Mouse (Mus musculus) intestine, embryonic 14.5 days (tissue): ENCODE measurements around the gene Wdr82. TPM values are rescaled to one million over a fixed set of nuclear protein-coding genes. Genes with fewer than 3 reads are reported as not detected.

Source experiments
- ATAC-seq: fragments of 200-750 bp; cut with Nextera tagmentation; replicated peaks from 2 replicates; pipeline ENCODE4 v1.8.0; 2017; ENCODE audit warnings: low read depth, moderate number of reproducible peaks, moderate TSS enrichment, moderate library complexity; ENCODE audit not compliant: low FRiP score, low TSS enrichment
- DNase-seq: peaks from one replicate; pipeline ENCODE4 v3.0.0-alpha.2; 2018; ENCODE audit warnings: low spot score
- H3K27ac ChIP-seq: fragments of 300-500 bp; sonication (generic); 2 replicates; pipeline ENCODE4 v1.5.1; 2014; ENCODE audit warnings: low read depth, mild to moderate bottlenecking, control low read depth
- H3K27me3 ChIP-seq: fragments of 300-500 bp; sonication (generic); replicated peaks from 2 replicates; pipeline ENCODE4 v1.6.1; 2014; ENCODE audit warnings: low read length, control low read depth; ENCODE audit not compliant: control insufficient read depth, insufficient read depth
- H3K36me3 ChIP-seq: fragments of 300-500 bp; sonication (generic); 2 replicates; pipeline ENCODE4 v1.6.1; 2014; ENCODE audit warnings: low read length, control low read depth; ENCODE audit not compliant: control insufficient read depth, insufficient read depth
- H3K4me1 ChIP-seq: fragments of 300-500 bp; sonication (generic); replicated peaks from 2 replicates; pipeline ENCODE4 v1.6.1; 2014; ENCODE audit warnings: low read length, control low read depth, mixed read lengths; ENCODE audit not compliant: control insufficient read depth, insufficient read depth
- H3K4me2 ChIP-seq: fragments of 300-500 bp; sonication (generic); 2 replicates; pipeline ENCODE4 v1.6.1; 2014; ENCODE audit warnings: low read length
- H3K4me3 ChIP-seq: fragments of 300-500 bp; sonication (generic); 2 replicates; pipeline ENCODE4 v1.5.1; 2014; ENCODE audit warnings: low read depth, low read length, control low read depth, mixed read lengths
- H3K9ac ChIP-seq: fragments of 300-500 bp; sonication (generic); 2 replicates; pipeline ENCODE4 v1.6.1; 2014; ENCODE audit warnings: mild to moderate bottlenecking, low read length
- H3K9me3 ChIP-seq: fragments of 300-500 bp; sonication (generic); 2 replicates; pipeline ENCODE4 v1.6.1; 2016; ENCODE audit warnings: low read length, control low read depth; ENCODE audit not compliant: control insufficient read depth
- WGBS: fragments of 180-500 bp; shearing (Covaris S2); extraction: QIAGEN DNeasy Blood & Tissue Kit; methylation state at CpG from one replicate; pipeline ENCODE4 v1.1.7; 2014; 5-methylcytosine and 5-hydroxymethylcytosine counted together
- polyA plus RNA-seq: library from polyadenylated mRNA; unstranded; fragments of >200 nt; fragmentation: Nextera tagmentation; extraction: Ambion mirVana; gene quantifications from 2 replicates; pipeline ENCODE4 v1.2.1, GENCODE M21; 2014

Wdr82 gene
- polyA plus RNA-seq, 1 experiment from 2014 or later, result 23.8 TPM

GRCm38 (mm10) chr9:106216971-106217370, 46.2 kb downstream of the Wdr82 start:
- H3K4me1 ChIP-seq, result no peaks in the 10 kb centered on the region; the same call in 1 of the 2 replicates
- no peak overlapping the region for H3K4me3 ChIP-seq
- 89% methylated on average over 7 of the region's 7 CpGs for WGBS
- ATAC-seq, result no peak
- no peaks in the 10 kb centered on the region for H3K9me3 ChIP-seq
- no peak overlapping the region for H3K9ac ChIP-seq
- H3K36me3 ChIP-seq, result peaks cover 37% of the 10 kb centered on the region
- H3K27ac ChIP-seq, result no peak overlapping the region
- DNase-seq, result no peak
- H3K4me2 ChIP-seq, result no peak overlapping the region
- no peaks in the 10 kb centered on the region for H3K27me3 ChIP-seq

DNA sequence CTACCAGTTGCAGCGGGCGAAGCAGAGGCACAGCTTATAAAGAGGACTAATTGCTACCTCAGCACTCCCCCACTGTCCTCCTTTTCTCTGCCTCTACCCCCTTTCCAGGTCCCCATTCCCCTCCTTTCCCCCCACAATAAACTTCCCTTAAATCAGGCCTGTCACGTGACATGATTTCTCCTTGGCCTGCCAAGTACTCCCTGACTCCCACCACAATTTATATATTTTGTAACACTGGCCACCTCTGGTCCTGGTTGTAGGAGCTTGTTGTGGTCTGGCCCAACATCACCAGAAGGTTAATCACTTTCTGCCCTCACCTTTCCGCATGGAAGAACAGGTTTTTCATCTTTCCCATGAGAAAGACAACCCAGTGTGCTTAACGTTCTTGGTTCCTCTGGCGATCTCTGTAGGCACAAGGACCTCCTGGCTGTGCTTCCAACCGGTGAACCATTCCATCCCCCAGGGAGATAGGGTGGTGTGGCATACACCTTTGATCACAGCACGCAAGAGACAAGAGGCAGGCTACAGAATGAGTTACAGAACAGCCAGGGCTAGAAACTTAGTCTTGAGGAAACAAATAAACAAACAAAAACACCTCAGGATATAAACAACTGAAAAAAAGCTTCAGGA, 50.3 kb downstream of the Wdr82 start:
- H3K36me3 ChIP-seq, result peaks cover 5% of the 10 kb centered on the region; the same call in 1 of the 2 replicates
- H3K4me1 ChIP-seq, result peaks cover 5% of the 10 kb centered on the region; the same call in 1 of the 2 replicates
- no peak overlapping the region for H3K4me2 ChIP-seq
- H3K9me3 ChIP-seq, result no peaks in the 10 kb centered on the region
- H3K27ac ChIP-seq, result no peak overlapping the region
- H3K9ac ChIP-seq, result no peak overlapping the region
- DNase-seq, result no peak
- 59% methylated on average over 8 of the region's 8 CpGs for WGBS
- H3K27me3 ChIP-seq, result peaks cover 6% of the 10 kb centered on the region; the same call in 1 of the 2 replicates
- H3K4me3 ChIP-seq, result no peak overlapping the region
- no peak for ATAC-seq

DNA sequence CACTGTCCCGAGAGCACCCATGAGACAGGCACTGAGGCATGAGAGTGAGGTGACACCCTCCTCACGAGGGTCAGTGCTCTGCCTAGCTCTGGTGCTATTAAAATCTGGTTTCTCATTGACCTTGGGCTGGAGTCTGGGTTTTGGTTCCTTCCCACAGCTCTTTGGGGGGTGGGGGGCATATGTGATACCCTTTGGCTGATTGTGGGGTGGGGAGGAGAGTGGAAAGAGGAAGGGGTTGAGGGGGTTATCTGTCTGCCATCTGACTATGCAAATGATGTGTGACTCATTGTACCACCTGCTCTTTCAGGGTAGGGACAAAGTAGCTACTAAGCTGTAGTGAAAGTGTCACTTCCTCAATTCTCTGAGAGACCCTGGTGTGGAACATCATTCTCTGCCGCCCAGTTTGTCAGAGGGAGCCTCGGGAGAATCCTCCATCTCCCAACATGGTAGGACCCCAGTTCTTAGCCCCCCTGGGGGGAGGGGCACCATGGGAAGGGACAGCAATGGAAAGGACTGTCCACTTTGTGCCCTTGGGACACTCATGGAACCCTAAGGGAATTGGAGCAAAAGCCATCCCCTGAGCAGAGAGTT, 51.6 kb downstream of the Wdr82 start, which contains the start of gene Tlr9:
Gene Tlr9, plus strand, starts transcription at position 338 of the 591 bp plus-strand sequence.
- peaks cover 6% of the 10 kb centered on the region; the same call in 1 of the 2 replicates for H3K27me3 ChIP-seq
- no peak within 1 kb of the TSS for H3K27ac ChIP-seq
- peaks cover 12% of the 10 kb centered on the region for H3K4me1 ChIP-seq
- no peaks in the 10 kb centered on the region for H3K36me3 ChIP-seq
- H3K4me2 ChIP-seq, result no peak within 1 kb of the TSS
- ATAC-seq (no peak), DNase-seq (no peak)
- H3K9me3 ChIP-seq, result no peaks in the 10 kb centered on the region
- H3K4me3 ChIP-seq, result no peak within 1 kb of the TSS
- WGBS, result 73% methylated on average over 4 of the region's 4 CpGs
- no peak within 1 kb of the TSS for H3K9ac ChIP-seq

- Histone ChIP-seq H3K27ac (no peak overlapping the region), H3K9ac (no peak overlapping the region), H3K4me1 (peaks cover 12% of the 10 kb centered on the region), H3K27me3 (peaks cover 6% of the 10 kb centered on the region; the same call in 1 of the 2 replicates), H3K9me3 (no peaks in the 10 kb centered on the region), H3K36me3 (no peaks in the 10 kb centered on the region), H3K4me3 (no peak overlapping the region), H3K4me2 (no peak overlapping the region)
- WGBS, result 84% methylated on average over 4 of the region's 4 CpGs
- DNase-seq, result no peak
- ATAC-seq, result no peak
Observed at GRCm38 (mm10) chr9:106222994-106223393, 52.3 kb downstream of the Wdr82 start.

- H3K9me3 ChIP-seq, result no peaks in the 10 kb centered on the region
- peaks cover 6% of the 10 kb centered on the region; the same call in 1 of the 2 replicates for H3K27me3 ChIP-seq
- H3K4me3 ChIP-seq, result peak overlapping the region; percentile 31
- H3K27ac ChIP-seq, result peak overlapping the region; percentile 74; the same call in 1 of the 2 replicates
- DNase-seq (no peak), ATAC-seq (0 out of 2 replicates have a peak, but pooled peaks have one; percentile 32)
- H3K4me1 ChIP-seq, result peaks cover 12% of the 10 kb centered on the region
- 56% methylated on average over 24 of the region's 24 CpGs for WGBS
- H3K4me2 ChIP-seq, result peak overlapping the region; percentile 71
- H3K9ac ChIP-seq, result peak overlapping the region; percentile 40
- H3K36me3 ChIP-seq, result no peaks in the 10 kb centered on the region
Observed at GRCm38 (mm10) chr9:106225469-106226150, 54.9 kb downstream of the Wdr82 start.

DNA sequence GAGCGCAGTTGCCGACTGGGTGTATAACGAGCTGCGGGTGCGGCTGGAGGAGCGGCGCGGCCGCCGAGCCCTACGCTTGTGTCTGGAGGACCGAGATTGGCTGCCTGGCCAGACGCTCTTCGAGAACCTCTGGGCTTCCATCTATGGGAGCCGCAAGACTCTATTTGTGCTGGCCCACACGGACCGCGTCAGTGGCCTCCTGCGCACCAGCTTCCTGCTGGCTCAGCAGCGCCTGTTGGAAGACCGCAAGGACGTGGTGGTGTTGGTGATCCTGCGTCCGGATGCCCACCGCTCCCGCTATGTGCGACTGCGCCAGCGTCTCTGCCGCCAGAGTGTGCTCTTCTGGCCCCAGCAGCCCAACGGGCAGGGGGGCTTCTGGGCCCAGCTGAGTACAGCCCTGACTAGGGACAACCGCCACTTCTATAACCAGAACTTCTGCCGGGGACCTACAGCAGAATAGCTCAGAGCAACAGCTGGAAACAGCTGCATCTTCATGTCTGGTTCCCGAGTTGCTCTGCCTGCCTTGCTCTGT, 55.5 kb downstream of the Wdr82 start:
- DNase-seq, result peak; percentile 75

DNA sequence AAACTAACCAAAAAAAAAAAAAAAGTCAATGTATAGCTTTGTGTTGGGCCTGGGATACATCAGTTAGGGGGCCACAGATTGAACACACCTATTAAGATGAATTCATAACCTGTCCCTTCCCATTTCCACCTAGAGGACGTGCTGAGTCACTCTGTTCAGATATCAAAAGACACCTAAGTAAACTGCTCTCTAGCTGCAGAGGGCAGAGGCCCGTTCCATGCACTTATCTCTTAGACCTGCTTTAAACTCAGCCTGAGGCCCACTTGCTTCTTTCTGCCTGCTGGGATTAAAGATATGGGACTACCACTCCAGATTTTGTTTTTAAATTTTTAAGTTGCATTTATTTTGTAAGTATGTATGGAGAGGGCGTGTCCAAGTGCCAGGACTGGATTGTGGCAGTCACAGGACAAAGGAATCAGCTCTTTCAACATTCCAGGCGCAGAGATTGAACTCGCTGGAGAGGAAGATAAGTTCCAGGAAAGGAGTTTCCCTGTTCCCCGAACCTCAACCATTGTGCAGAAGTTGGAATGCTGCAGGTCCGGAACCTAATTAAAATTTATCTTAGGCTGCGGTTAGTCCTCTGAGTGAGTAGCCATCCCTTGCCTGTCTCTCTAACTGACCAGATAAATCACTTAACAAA, 57.2 kb downstream of the Wdr82 start:
- H3K36me3 ChIP-seq, result peaks cover 7% of the 10 kb centered on the region
- H3K9me3 ChIP-seq, result no peaks in the 10 kb centered on the region
- peaks cover 12% of the 10 kb centered on the region for H3K4me1 ChIP-seq
- H3K4me2 ChIP-seq, result no peak overlapping the region
- WGBS, result 65% methylated on average over 8 of the region's 8 CpGs
- no peak overlapping the region for H3K27ac ChIP-seq
- no peak overlapping the region for H3K4me3 ChIP-seq
- H3K27me3 ChIP-seq, result peaks cover 6% of the 10 kb centered on the region; the same call in 1 of the 2 replicates
- DNase-seq (no peak), ATAC-seq (no peak)
- no peak overlapping the region for H3K9ac ChIP-seq

More for the DNA sequence above, 55.5 kb downstream of the Wdr82 start:
- Histone ChIP-seq H3K9ac (peak overlapping the region; percentile 40), H3K36me3 (no peaks in the 10 kb centered on the region), H3K4me2 (peak overlapping the region; percentile 71), H3K27me3 (peaks cover 6% of the 10 kb centered on the region; the same call in 1 of the 2 replicates), H3K27ac (peak overlapping the region; percentile 74), H3K4me3 (peak overlapping the region; percentile 31), H3K4me1 (peaks cover 12% of the 10 kb centered on the region), H3K9me3 (no peaks in the 10 kb centered on the region)
- WGBS, result 5% methylated on average over 34 of the region's 34 CpGs
- ATAC-seq, result peak; percentile 61
